18 mouse cellular contexts compared by ENCODE assay signal in genomic region chr6:28978881-28979280, GRCm38 (mm10).
DNase-seq lines count a peak whose midpoint lies in the region; ATAC-seq lines count a peak whose summit lies in the region.
"Had no signal": no experiment of that assay in that cellular context is flagged by ENCODE, and none has a peak within 500 bp of the region (broad histone marks: within the 10 kb centered on the region; RNA-seq: fewer than 3 reads in every experiment).

No protein-coding gene starts in this region.

- H3K4me3 ChIP-seq in hindbrain, embryonic 12.5 days, result no peak overlapping the region
- H3K4me3 ChIP-seq: embryonic facial prominence, embryonic 13.5 days; forebrain, embryonic 12.5 days; heart, embryonic 10.5 days; hindbrain, embryonic 13.5 days had no signal

- H3K9ac ChIP-seq in hindbrain, embryonic 12.5 days, result no peak overlapping the region
- H3K9ac ChIP-seq: embryonic facial prominence, embryonic 13.5 days; forebrain, embryonic 12.5 days; hindbrain, embryonic 13.5 days had no signal

- no peak for ATAC-seq in cerebellum, adult (ENCODE audit: insufficient number of reproducible peaks, low FRiP score, low TSS enrichment)
- ATAC-seq in hindbrain, embryonic 12.5 days (ENCODE audit: low FRiP score), result no peak
- ATAC-seq: forebrain, embryonic 16.5 days; hindbrain, postnatal 0 days had no signal

- no peaks in the 10 kb centered on the region for H3K36me3 ChIP-seq in hindbrain, embryonic 12.5 days
- H3K36me3 ChIP-seq: embryonic facial prominence, embryonic 13.5 days; forebrain, embryonic 12.5 days; heart, embryonic 10.5 days; hindbrain, embryonic 13.5 days had no signal

- H3K4me1 ChIP-seq in hindbrain, embryonic 12.5 days, result peaks cover 11% of the 10 kb centered on the region

- no peak overlapping the region for H3K27ac ChIP-seq in hindbrain, embryonic 12.5 days
- H3K27ac ChIP-seq: embryonic facial prominence, embryonic 13.5 days; forebrain, embryonic 12.5 days; heart, embryonic 10.5 days; hindbrain, embryonic 13.5 days; hindbrain, postnatal 0 days had no signal

- H3K4me2 ChIP-seq in hindbrain, embryonic 12.5 days (replicated peaks), result no peak overlapping the region
- H3K4me2 ChIP-seq: embryonic facial prominence, embryonic 13.5 days; forebrain, embryonic 12.5 days; hindbrain, embryonic 13.5 days had no signal

- H3K27me3 ChIP-seq in hindbrain, embryonic 12.5 days, result peaks cover 48% of the 10 kb centered on the region

- no peaks in the 10 kb centered on the region for H3K9me3 ChIP-seq in hindbrain, embryonic 12.5 days (replicated peaks)
- H3K9me3 ChIP-seq: embryonic facial prominence, embryonic 13.5 days; forebrain, embryonic 12.5 days; heart, embryonic 10.5 days; hindbrain, embryonic 13.5 days had no signal

- WGBS in hindbrain, embryonic 12.5 days, result 79% methylated on average over 3 of the region's 3 CpGs

- peak; percentile 78 for DNase-seq in cerebellum, adult 11-12 months
- DNase-seq in cerebellum, adult 8-10 months, result peak; percentile 49
- DNase-seq in cerebellum, postnatal 14 days, result peak; percentile 67 to 75
- DNase-seq in right cerebral cortex, postnatal 14 days, result no peak
- DNase-seq in layer of hippocampus, adult 9-10 months (ENCODE audit: low spot score), result no peak
- DNase-seq: adrenal gland, postnatal 10 days; gastrocnemius, postnatal 10 days; heart, adult 18-20 months; heart, postnatal 10 days; heart, postnatal 4 days had no signal

Comparison
In these comparisons a context has a peak if more than half of its experiments do, and no peak if none do; other contexts are left out.
1. DNase-seq: peak in cerebellum, adult 11-12 months (single experiment), cerebellum, adult 8-10 months (single experiment) and cerebellum, postnatal 14 days (2 of 2); none in right cerebral cortex, postnatal 14 days (single experiment) and layer of hippocampus, adult 9-10 months (single experiment).